Mouse (Mus musculus): ENCODE results near the gene Lgals9.

The Lgals9 gene

DNA sequence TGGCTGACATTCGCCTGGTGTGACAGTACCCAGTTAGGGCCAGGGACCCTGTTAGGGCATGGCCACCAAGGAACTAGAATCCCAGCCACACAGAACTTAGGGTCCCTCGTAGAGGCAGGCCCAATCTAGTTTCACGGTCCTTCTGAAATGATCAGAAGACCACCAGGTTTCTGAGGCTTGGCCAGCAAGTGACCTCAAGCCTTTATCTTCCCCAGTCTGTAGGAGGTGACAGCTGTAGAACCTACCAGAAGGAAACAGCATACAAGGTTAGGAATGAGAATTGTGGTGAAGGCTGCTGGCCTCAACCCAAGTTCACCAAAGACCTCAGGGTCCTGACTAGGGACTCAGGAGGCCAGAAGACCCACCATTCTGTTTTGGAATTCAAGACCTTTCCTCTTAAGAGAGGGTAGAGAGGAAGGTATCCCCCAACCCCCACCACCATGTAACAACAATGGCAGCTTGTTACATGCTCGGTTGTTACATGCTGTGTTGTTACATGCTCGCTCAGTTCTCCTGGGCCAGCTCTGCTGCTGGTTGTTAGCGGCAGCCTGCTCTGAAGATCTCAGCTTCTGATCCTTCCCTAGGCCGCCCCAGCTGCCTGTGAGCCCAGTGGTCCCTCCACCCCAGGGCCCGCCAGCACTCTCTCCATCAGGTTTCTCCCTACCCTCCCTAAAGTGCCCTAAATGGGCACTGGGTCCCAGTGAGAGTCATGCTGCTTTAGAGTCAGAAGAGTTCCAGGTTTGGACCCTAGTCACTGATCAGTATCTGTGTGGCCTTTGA is 7.8 kb downstream of the Lgals9 start:
- DNase-seq (ENCODE audit: low spot score in 2 of 2): no peak

DNA sequence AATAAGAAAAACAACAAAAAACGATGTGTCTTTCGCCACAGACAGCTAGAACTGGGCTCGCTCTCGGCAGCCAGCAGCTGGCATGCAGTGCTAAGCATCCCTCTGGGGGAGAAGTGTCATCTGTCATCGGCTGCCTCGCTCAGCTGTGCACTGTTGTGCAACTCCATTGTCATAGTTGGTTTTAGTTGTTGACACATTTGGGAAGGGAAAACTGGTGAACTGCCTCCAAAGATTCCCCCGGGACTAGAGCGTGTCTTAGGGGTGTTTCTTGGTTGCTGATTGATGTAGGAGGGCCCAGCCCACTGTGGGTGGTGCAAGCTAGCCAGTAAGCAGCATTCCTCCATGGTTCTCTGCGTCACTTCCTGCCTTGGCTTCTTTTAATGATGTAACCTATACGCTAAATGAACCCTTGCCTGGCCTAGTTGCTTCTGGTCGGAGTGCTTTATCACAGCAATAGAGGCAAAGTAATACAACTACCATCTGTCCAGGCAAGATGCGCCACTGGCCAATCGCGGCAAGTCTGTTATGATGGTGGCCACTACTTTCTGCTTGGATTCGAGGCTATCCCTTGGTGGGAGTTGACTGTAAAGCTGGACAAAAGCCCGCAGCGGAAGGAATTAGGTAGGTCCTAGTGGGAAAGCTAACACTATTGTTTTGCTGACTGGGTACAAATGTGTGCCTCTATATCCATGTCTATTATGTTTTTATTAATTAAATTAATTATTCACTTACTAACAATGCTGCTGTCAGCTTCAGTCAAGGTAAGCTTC is 11.2 kb downstream of the Lgals9 start:
- DNase-seq (ENCODE audit: low spot score in 2 of 2): no peak

DNA sequence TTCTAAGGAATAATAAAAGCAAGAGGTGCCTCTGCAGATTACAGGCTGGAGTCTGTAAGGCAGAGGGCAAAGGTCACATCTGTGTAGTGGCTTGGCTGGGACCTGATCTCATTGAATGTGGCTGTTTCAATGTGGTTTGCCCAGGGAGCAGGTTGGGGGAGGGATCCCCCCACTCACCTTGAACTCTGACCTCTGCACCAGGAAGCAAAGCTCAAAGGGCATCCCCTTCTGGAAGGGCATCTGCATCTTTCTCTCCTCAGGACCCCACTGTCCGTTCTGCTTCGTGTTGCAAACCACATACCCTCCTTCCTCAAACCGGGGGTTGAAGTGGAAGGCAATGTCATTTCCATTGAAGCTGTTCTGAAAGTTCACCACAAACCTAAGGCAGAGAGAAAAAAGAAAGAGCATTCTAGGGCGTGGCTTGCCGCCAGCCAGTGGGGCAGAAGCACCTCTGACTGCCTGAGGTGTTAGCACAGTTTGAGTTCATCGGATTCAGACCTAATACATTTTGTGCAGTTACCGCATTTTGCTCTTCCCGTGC is 11.9 kb downstream of the Lgals9 start:
- DNase-seq (ENCODE audit: low spot score in 2 of 2): no peak

DNA sequence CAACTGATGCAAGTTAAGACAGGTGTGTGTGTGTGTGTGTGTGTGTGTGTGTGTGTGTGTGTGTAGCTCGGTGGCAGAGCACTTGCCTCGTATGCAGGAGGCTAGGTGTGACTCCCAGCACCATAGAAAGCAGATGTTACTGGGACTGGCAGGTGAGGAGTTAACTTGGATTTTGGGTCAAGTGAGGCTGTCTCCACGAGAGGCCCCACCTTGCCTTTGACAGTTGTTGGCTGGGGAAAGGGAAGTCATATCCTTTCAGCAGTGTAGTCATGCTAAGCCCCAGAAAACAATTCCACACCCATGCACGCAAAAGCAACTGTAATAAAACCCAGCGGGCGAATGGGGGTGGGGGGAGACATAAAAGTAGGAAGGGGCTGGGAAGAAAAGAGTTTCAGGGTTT is 12.4 kb downstream of the Lgals9 start:
- DNase-seq (ENCODE audit: low spot score in 2 of 2): no peak

DNA sequence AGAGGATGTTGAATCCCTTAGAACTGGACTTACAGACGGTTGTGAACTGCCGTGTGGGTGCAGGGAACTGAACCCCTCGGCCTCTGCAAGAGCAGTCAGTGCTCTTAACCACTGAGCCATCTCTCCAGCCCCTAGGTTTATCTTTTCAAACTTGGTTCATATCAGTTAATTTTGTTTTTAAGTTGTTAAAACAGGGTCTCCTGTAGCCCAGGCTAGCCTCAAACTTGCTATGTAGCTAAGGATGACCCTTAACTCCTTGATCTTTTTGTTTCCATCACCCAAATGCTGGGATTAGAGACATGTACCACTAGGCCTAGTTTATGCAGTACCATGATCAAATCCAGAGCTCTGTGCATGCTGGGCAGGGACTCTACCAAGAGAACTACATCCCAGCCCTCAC is 13.0 kb downstream of the Lgals9 start:
- DNase-seq (ENCODE audit: low spot score in 2 of 2): no peak

DNA sequence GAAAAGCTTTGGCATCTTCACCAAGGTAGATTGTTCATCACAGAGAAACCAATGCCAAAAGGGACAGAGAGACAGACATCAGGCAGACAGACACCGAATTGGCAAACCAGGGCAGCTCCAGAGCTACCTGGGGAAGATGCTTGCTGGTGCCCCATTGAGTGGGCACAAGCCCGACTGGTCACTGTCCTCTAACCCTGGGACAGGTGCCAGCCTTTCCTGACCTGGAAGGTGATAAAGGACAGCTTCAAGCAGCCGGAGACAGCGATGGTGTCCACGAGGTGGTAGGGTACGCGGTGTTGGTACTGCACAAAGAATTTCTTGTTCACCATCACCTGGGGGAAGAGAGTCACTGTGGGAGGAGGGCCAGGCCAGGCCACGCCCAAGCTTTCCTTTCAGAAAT is 13.7 kb downstream of the Lgals9 start:
- DNase-seq (ENCODE audit: low spot score in 2 of 2): no peak

DNA sequence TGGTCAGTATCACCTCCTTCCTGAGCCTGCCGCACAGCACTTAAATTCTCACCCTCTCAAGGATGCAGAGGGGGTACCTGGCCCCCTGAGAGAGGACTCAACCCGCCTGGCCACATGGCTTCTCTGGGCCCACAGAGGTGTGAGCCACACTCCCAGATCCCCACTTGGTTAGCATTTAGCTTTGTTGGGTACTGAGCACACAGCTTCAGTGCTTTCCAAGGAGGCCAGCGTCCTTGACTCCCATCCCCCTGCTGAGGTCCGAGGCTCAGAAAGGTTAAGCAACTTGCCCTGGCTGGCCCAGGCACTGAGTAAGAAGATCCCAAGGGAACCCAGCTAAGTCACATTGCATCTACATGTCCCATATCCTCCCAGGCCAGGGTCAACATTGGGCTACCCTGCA is 16.6 kb downstream of the Lgals9 start:
- no peak for DNase-seq (ENCODE audit: low spot score in 2 of 2)

DNA sequence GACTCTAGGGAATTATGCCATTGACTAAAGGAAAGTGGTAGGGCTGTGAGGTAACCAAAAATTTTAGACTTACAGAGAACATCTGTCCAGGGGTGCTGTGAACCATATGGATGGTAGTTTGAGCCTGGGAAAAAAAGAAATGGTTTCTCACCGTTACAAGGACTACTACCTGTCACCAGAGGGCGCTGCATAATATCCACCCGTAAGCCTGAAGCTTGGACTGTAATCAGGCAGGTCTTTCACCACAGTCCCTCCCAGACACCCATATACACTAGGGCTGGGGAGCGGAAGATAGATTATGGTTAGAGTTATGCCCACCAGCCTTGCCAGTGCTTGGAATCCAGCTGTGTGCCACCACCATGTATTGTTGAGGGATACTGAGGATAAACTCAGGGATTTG is 17.4 kb downstream of the Lgals9 start:
- DNase-seq (ENCODE audit: low spot score in 2 of 2): peak in 1 of 2 experiments; percentile 22

DNA sequence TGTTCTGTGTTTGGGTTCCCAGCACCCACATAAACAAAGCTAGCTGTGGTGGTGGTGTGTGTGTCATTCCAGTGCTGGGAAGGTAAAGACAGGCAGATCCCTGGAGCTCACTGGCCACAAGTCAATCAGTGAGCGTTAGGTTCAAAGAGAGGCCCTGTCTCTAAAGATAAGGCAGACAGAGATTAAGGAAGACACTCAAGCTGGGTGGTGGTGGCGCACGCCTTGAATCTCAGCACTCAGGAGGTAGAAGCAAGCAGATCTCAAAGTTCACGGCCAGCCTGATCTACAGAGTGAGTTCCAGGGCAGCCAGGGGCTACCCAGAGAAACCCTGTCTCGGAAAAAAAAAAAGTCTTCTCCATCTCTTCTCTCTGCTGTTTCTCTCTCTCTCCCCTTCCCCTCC is 23.5 kb downstream of the Lgals9 start:
- DNase-seq (ENCODE audit: low spot score in 2 of 2): no peak

DNA sequence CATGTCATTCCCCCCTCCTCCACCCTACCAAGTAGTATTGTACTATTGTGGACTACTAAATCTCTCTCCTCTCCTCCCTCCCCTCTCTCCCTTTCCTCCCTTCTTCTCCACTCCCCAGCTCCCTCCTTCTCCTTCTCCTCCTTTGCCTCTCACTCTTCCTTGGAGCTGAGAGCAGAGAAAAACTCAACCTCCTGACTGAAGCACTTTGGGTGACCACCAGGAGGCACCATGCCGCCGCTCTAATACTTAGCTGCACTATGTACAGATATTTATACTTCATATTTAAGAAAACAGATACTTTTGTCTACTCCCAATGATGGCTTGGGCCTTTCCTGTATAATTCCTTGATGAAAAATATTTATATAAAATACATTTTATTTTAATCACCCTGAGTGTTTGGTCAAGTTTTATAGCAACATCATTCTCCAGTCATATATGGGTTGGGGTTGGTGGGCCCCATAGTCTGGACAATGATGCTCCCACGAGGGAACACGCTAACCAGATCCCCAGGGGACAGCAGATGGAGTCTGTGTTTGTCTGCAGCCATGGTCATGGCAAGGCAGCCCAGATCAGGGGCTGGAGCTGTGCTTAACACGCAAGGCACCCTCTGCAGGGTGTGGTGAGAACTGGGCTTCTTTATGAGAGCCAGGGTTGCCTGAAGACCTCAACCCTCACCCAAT is 24.8 kb downstream of the Lgals9 start:
- peak in 1 of 2 experiments; percentile 29 for DNase-seq (ENCODE audit: low spot score in 2 of 2)

DNA sequence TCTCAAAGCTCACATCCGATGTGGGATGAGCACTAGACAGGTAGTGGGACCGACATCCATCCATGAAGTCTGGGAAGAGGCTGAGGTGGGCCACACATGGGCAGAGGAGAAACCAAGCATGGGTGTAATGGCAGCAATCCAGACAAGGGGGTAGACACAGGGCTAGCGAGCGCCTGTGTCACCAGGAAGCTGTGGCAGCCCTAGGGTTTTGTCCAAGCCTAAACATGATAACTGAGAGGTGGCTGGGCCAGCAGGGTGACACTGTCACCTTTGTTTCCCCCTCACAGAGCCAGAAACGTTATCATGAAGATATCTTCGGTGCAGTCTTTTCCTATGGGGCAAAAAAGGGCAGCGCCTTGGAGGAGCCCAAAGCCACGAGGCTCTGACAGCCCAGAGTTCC is 25.4 kb downstream of the Lgals9 start:
- no peak for DNase-seq (ENCODE audit: low spot score in 2 of 2)

DNA sequence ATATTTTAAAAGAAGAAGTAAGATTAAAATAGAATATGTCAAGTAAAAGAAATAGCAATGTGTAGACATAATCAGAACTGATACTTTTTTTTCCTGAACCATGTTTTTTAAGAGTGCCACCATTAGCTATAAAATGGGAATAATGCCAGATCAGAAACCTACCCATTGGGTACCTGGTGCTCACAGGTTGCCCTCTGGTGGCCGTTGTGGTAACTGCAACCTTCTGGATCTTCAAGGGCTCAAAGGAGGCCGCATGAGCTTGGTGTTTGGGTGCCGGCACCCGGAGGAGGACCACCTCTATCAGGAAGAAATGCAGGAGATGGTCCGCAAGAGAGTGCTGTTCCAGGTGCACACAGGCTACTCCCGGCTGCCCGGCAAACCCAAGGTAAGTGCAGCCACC is 28.5 kb downstream of the Lgals9 start:
- peak; percentile 58 to 84 for DNase-seq (ENCODE audit: low spot score in 2 of 2)

DNA sequence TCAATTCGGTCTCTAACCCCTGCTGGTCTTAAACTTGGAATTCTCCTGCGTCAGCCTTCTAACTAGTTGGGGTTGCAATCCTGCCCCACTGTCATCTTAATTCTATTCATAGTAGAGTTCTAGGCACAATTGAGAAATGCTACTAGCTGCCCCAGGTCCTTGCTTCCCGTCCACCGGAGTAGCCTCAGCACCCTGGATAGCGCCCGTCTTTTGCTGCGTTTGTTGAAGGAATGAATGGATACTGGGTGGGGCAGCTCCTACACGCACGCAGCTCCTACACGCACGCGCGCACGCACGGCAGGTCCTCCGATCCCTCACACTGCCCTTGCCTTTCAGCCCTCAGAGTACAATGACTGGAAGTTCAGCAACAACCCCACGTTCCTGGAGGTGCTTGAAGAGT is 32.3 kb downstream of the Lgals9 start:
- DNase-seq (ENCODE audit: low spot score in 2 of 2): no peak

DNA sequence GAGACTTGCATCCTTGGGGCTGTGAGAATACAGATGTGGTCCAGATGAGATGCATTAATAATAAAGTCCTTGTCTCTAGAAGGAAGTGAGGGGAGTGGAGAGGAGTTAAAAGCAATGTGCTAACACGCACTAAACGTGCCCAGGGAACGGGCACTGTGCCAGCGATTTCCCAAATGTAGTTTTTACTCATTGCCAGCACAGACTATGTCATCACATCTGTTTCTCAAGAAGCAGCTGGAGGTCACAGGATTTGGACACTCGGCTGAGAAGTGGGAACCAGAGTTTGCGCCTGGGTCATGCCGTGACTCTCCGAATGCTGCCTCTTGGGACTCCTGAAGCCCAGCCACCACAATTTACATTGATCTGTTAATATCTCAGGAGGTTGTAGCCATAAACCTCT is 34.4 kb downstream of the Lgals9 start:
- no peak for DNase-seq (ENCODE audit: low spot score in 2 of 2)

DNA sequence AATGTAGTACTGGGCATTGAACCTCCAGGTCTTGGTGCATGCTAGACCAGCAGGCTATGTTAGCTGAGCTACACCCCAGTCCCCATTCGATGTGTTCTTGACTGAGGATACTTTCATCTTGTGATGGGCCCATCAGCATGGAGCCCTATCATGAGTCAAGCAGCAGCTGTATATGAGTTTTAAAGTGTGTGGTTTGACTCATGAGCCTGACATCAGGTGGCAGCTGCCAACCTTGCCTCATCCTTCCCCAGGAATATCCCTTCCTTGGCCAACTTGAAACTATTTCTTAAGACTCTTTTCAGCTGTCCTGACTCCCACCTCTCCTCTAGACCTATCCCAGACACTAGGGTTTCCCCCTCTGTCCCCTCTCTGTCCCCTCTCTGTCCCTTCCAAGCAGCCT is 41.7 kb downstream of the Lgals9 start:
- DNase-seq (ENCODE audit: low spot score in 2 of 2): no peak

DNA sequence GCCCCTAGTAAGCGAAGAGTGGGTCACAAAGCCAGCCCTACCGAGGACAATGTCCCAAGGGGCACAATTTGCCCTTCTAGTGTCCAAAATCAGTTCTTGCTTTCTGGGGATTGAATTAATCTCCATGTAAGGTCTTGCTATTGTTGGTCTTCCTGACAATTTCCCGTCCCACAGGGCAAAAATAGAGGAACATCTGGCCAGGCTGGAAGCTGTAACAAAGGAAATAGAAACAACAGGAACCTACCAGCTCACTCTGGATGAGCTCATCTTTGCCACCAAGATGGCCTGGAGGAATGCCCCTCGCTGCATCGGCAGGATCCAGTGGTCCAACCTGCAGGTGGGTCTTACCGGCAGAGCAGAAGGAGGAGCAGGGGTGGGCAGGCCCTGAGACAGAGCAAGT is 49.6 kb downstream of the Lgals9 start:
- DNase-seq (ENCODE audit: low spot score in 2 of 2): no peak

DNA sequence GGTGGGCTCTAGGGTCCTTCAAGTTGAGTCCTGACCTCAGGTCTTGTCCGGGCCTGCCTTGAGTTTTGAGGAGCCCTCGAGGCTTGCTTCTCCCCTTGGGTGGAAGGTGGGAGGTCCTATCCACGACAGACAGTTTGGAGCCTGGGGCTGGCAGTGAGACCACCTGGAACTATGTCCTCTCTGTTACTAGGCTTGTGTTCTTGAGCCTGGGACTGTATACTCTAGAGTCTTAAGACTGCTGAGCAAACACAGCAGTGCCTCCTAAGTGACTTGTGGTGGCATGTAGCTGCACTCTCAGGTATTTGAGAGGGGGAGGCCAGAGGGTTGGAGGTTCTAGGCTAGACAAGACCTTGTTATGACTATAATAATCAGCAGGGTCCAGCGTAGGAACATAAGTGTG is 50.0 kb downstream of the Lgals9 start:
- no peak for DNase-seq (ENCODE audit: low spot score in 2 of 2)

DNA sequence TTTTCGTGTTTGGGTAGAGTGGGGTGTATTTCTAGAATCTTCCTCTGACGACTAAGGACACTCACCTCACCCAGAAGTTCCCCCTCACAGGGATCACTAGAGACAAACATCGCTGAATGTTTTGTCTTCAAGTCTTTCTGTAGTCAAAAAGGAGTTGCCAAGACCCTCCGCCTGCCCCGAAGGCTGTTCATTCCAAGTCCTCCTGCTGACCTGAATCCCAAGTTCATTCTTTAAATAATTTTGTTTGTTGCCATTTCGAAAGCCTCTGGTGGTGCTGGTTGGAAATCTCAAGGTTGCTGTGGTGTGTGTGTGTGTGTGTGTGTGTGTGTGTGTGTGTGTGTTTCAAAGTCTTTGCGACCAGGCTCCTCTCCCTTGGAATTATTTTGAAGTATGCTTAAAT is 50.4 kb downstream of the Lgals9 start:
- DNase-seq (ENCODE audit: low spot score in 2 of 2): no peak

DNA sequence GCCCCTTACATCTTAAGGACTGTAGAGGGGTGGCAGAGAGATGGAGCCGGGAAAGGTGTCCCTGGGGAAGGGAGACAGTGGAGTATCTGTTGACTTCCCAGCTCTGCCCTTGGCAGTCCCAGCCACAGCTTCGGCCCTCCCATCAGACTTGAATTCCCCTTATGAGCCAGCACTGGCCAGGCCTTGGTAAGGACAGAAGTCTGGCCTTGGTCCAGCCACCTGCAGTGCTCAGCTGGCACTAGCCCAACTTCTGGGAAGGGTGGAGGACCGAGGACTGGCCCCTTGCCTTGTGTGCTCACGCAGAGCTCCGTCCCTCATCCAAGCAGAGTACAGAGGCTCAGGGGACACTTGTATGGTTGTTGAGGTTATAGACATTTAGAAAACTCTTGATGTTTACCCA is 55.4 kb downstream of the Lgals9 start:
- DNase-seq (ENCODE audit: low spot score in 2 of 2): peak; percentile 34 to 40

DNA sequence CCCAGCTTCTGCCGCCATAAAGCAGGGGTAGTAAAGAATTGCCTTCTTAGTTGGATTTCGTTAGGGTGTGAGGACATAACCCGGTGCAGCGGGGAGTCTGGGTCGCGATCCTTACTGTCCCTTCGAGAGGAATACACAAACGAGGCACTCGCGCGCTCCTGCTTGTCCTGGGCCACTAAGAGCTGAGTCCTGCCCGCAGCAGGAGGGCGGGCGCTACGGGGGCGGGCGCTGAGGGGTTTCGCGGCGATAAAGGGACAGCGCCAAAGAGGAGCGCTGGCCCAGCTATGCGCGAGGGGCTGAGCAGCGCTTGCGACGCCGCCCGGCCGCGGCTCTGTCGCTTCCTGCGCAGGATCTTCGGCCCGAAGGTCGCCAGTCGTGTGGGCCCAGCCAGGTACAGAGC is 59.8 kb downstream of the Lgals9 start:
- no peak for DNase-seq (ENCODE audit: low spot score in 2 of 2)

DNA sequence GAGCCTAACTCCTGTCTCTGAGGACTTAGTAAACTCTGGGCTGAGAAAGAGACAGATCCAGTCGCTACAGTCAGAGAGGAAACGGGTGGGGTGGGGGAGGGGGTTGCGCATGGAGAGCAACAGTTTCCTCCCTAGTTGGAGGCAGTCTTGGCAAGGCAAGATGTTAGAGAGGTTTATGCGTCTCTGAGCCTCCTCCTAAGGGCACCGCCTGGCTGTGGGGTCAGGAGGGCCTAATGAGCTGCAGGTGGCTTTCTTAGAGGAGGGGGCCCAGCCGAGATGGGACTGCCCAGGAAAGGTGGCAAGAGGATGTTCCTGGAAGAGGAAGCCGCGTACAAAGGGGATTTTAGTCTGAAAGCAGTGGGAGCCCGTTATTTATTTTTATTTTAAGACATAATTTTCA is 60.6 kb downstream of the Lgals9 start:
- DNase-seq (ENCODE audit: low spot score in 2 of 2): no peak

DNA sequence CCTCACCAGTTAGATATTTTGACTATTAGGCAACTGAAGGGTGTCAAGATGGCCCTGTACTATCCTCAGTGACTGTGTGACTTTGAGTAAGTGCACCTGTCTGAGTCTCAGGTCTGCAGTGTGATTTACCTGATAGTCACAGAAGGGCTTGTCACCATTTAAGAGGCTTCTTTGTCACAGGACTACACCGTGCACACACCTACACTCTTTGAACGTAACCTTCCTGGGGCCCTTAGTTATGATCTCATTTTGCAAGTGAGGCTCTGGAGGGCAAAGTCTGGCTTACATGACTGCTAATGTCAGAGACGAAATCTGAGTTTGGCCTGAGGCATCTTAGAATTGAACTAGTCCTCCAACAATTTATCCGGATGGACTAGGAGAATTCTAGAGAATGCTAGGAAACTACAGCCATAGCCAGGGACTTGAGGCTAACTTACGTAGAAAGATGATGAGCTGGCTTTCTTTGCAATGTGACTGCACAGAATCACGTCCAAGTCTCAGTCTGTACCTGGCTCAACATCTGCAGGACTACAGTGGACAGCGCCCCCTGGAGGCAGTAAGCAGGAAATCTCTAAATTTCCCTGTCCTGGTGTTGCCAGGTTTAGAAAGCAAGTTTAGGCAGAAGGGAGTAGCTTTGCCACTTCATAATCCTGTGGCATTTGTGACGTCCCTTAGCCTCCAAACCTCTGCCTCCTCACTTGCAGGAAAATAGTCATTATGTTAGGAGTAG is 61.9 kb downstream of the Lgals9 start:
- DNase-seq (ENCODE audit: low spot score in 2 of 2): peak in 1 of 2 experiments; percentile 13
